Mouse (Mus musculus) heart, embryonic 11.5 days (tissue): Measurements from ENCODE around the gene Ltk. TPM values are rescaled to one million over a fixed set of nuclear protein-coding genes. Genes with fewer than 3 reads are reported as not detected.

ENCODE experiments used
- ATAC-seq: fragments of 200-750 bp; cut with Nextera tagmentation; replicated peaks from 2 replicates; pipeline ENCODE4 v1.8.0; 2017; ENCODE audit warnings: moderate library complexity; ENCODE audit not compliant: insufficient number of reproducible peaks, low FRiP score, low TSS enrichment
- H3K27ac ChIP-seq: fragments of 300-500 bp; sonication (generic); 2 replicates; pipeline ENCODE4 v1.5.1; 2014; ENCODE audit warnings: mild to moderate bottlenecking, low read depth, low read length
- H3K27me3 ChIP-seq: fragments of 300-500 bp; sonication (generic); 2 replicates; pipeline ENCODE4 v1.6.1; 2014; ENCODE audit warnings: mild to moderate bottlenecking, low read length, mixed read lengths; ENCODE audit not compliant: control insufficient read depth, insufficient read depth
- H3K36me3 ChIP-seq: fragments of 300-500 bp; sonication (generic); 2 replicates; pipeline ENCODE4 v1.6.1; 2014; ENCODE audit warnings: mild to moderate bottlenecking, low read length, moderate library complexity, mixed read lengths; ENCODE audit not compliant: control insufficient read depth, insufficient read depth
- H3K4me1 ChIP-seq: fragments of 300-500 bp; sonication (generic); 2 replicates; pipeline ENCODE4 v1.6.1; 2014; ENCODE audit warnings: low read length; ENCODE audit not compliant: control insufficient read depth, insufficient read depth
- H3K4me2 ChIP-seq: fragments of 300-500 bp; sonication (generic); 2 replicates; pipeline ENCODE4 v1.6.1; 2014; ENCODE audit warnings: mild to moderate bottlenecking, moderate library complexity
- H3K4me3 ChIP-seq: fragments of 300-500 bp; sonication (generic); 2 replicates; pipeline ENCODE4 v1.5.1; 2014; ENCODE audit warnings: low read depth, low read length
- H3K9ac ChIP-seq: fragments of 300-500 bp; sonication (generic); 2 replicates; pipeline ENCODE4 v1.6.1; 2014; ENCODE audit warnings: mild to moderate bottlenecking, low read depth, low read length, moderate library complexity
- H3K9me3 ChIP-seq: fragments of 300-500 bp; sonication (generic); replicated peaks from 2 replicates; pipeline ENCODE4 v1.6.1; 2016; ENCODE audit warnings: low read length; ENCODE audit not compliant: control insufficient read depth
- WGBS: fragments of 180-500 bp; shearing (Covaris S2); extraction: QIAGEN DNeasy Blood & Tissue Kit; methylation state at CpG from one replicate; pipeline ENCODE4 v1.1.7; 2014; ENCODE audit not compliant: insufficient replicate concordance; 5-methylcytosine and 5-hydroxymethylcytosine counted together
- polyA plus RNA-seq: library from polyadenylated mRNA; unstranded; fragments of >200 nt; fragmentation: Nextera tagmentation; extraction: Ambion mirVana; gene quantifications from 2 replicates; pipeline ENCODE4 v1.2.1, GENCODE M21; 2014

Ltk gene
- polyA plus RNA-seq, 1 experiment from 2014 or later = not detected

DNA sequence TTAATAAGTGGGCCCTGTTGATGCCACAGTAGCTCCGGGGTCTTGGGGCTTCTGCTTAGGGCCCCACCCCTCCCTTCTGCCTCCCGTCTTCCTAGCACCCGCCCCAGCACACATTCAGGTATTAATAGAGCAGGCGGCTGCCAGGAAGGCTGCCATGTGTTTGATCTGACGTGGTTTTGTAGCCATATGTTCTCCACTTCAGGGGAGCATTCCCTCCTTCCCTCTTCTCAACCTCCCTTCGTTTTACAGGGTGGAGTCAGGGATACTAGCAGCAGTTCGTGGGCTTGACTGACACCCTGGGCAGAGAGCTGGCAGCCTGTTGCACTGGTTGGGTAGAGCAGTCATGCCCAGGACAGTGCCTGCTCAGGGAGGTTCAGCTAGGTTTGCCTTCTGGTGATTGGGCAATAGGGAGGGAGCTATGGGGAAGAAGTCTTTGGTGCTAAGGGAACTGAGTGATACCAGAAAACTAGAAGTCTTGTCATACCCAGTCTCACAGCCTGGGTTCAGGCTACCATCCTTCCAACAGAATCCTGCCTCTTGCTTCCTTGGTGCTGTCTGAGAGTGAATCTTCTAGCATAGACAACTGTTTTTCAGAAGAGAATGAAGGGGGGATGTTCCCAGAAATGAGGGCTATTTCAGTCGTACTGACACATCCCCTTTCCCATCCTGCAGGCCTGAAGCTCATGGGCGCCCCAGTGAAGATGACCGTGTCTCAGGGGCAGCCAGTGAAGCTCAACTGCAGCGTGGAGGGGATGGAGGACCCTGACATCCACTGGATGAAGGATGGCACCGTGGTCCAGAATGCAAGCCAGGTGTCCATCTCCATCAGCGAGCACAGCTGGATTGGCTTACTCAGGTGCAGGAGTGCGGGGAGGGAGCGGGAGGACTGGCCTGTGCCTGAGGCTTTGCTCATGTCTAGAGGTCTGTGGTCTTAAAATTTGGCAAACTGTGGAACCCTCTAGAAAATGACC is 40.9 kb upstream of the Ltk start:
- Histone ChIP-seq H3K4me3 (no peak overlapping the region), H3K4me1 (peaks cover 42% of the 10 kb centered on the region), H3K27ac (no peak overlapping the region), H3K27me3 (peaks cover 20% of the 10 kb centered on the region), H3K36me3 (no peaks in the 10 kb centered on the region), H3K9me3 (no peaks in the 10 kb centered on the region), H3K9ac (no peak overlapping the region), H3K4me2 (peak overlapping the region; percentile 99)
- ATAC-seq = no peak
- WGBS = 55% methylated on average over 15 of the region's 15 CpGs

DNA sequence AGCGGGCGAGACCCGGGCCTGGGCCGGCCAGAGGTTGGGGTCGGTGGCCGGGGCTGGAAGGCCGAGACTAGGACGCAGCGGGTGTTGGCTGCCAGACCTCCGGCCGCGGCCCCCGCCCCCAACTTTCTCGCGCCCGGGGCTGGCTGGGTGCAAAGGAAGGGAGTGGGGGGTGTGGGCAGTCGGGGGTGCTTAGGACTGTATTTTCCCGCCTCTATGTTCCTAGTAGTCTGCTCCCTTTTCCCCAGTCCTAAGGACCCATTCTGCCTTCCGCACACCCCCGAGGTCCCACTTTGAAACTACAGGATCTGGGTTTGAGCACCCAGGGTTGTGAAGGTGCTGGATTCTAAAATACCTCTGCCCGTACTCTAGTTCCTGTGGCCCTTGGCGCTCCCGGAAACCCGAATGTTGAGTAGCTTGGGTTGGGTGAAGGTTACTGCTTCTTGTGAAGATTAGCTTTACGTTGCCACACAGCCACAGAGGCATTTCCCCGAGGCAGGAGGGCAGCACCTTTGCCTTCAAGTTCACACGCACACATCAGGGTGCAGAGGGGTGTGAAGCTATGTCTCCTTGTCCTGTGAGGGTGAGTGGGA is 39.8 kb upstream of the Ltk start:
- peak; percentile 12 for ATAC-seq
- H3K27ac ChIP-seq = no peak overlapping the region
- peak overlapping the region; percentile 79 for H3K9ac ChIP-seq
- no peaks in the 10 kb centered on the region for H3K36me3 ChIP-seq
- under 1% methylated on average over 19 of the region's 27 CpGs for WGBS
- peaks cover 20% of the 10 kb centered on the region for H3K27me3 ChIP-seq
- peak overlapping the region; percentile 99 for H3K4me2 ChIP-seq
- no peaks in the 10 kb centered on the region for H3K9me3 ChIP-seq
- peaks cover 37% of the 10 kb centered on the region for H3K4me1 ChIP-seq
- peak overlapping the region; percentile 73 for H3K4me3 ChIP-seq

DNA sequence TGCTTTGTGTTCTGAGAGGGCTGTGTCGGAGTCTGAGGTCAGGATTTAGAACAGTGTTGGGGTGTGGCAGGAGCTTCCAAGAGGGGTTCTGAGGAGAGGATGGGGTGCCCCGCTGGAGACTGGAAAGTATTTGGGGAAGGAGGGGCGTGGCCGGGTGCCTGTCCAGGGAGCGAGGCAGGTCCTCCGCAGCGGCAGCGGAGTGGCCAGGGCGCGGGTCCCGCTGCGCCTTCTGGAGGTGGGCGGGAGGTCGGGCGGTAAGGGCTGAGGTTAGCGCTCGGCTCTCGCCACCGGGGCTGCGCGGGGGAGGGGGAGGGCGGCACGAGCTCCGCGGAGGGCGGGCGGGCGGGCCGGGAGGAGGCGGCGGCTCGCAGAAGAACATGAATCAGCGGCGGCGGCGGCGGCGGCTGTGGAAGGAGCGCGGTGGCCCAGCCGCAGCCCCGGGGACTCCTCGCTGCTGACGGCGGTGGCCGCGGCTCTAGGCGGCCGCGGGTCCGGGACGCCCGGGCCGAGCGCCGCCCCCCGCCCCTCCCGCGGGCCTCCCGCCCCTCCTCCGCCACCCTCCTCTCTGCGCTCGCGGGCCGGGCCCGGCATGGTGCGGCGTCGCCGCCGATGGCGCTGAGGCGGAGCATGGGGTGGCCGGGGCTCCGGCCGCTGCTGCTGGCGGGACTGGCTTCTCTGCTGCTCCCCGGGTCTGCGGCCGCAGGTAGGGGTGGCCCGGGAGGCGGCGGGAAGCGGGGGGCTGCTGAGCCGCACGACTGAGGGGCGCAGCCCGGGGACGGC is 39.1 kb upstream of the Ltk start:
- Histone ChIP-seq H3K27me3 (peaks cover 20% of the 10 kb centered on the region), H3K27ac (no peak overlapping the region), H3K9me3 (no peaks in the 10 kb centered on the region), H3K4me1 (peaks cover 30% of the 10 kb centered on the region), H3K4me2 (peak overlapping the region; percentile 99), H3K4me3 (peak overlapping the region; percentile 73), H3K36me3 (no peaks in the 10 kb centered on the region), H3K9ac (peak overlapping the region; percentile 79)
- under 1% methylated on average over 51 of the region's 89 CpGs for WGBS
- ATAC-seq = peak; percentile 56

DNA sequence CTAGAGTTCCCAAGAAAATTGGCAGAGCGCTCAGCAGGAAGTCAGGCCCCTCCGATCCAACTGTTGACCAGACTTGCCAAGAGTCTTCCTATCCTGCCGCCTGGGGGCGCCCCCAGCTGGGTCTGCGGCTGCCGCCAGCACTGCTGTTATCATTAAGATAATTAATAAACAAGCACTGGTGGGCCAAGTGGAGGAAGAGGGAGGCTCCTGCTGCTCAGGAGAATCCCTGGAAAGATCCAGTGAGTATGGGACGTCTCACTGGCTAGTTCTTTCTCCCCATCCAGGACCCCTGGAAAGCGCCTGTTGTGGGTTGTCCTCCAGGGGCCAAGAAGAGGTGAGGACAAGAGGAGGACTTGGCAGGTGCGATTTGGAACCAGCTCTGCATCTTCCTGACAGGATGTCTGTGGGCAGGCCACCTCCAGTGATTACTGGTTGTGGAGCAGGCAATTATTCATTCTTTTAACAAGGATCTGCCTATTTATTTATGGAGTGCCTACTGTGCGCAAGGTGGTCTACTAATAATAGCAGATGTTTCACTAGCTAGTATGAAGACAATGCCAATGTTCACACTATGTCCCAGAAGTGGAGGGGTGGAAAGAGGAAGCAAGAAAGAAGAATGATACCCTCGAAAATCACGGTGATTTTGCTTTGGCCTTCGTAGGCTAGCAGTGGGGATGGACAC is 38.2 kb upstream of the Ltk start:
- no peaks in the 10 kb centered on the region for H3K36me3 ChIP-seq
- 0 out of 2 replicates have a peak overlapping the region, but pooled peaks have one; percentile 8 for H3K4me3 ChIP-seq
- WGBS = 10% methylated on average over 13 of the region's 13 CpGs
- H3K27ac ChIP-seq = peak overlapping the region; percentile 3; the same call in 1 of the 2 replicates
- peaks cover 20% of the 10 kb centered on the region for H3K27me3 ChIP-seq
- H3K9me3 ChIP-seq = no peaks in the 10 kb centered on the region
- H3K4me2 ChIP-seq = peak overlapping the region; percentile 99
- no peak for ATAC-seq
- no peak overlapping the region for H3K9ac ChIP-seq
- peaks cover 24% of the 10 kb centered on the region for H3K4me1 ChIP-seq

DNA sequence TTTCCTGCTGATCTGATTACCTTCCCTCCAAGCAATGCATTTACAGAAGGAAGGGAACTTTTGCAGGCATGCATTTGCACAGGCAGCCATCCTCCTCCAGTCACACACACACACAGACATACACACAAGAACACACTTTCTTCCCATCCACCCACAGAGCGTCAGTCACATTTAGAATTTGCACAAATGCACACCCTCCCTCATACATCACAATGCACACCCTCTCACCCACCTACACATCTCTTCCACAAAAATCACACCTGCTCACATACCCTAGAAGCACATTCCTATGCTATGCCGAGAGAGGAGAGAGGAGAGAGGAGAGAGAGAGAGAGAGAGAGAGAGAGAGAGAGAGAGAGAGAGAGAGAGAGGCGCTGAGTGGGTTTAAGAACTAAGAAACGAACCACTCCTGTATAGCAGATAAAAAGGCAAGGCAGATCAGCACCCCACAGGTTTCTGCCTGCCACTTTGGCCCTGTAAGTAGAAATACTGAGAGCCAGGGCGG is 37.1 kb upstream of the Ltk start, which contains the start of gene Tyro3:
Gene Tyro3 (plus strand): TSS at position 455 of the 505 bp plus-strand sequence.
- H3K27ac ChIP-seq = peak within 1 kb of the TSS; percentile 3; the same call in 1 of the 2 replicates
- H3K36me3 ChIP-seq = no peaks in the 10 kb centered on the region
- no peak for ATAC-seq
- H3K27me3 ChIP-seq = peaks cover 20% of the 10 kb centered on the region
- H3K4me2 ChIP-seq = peak within 1 kb of the TSS; percentile 19; the same call in 1 of the 2 replicates
- 0 out of 2 replicates have a peak within 1 kb of the TSS, but pooled peaks have one; percentile 8 for H3K4me3 ChIP-seq
- 56% methylated on average over 5 of the region's 5 CpGs for WGBS
- peaks cover 16% of the 10 kb centered on the region for H3K4me1 ChIP-seq
- no peak within 1 kb of the TSS for H3K9ac ChIP-seq
- H3K9me3 ChIP-seq = no peaks in the 10 kb centered on the region

DNA sequence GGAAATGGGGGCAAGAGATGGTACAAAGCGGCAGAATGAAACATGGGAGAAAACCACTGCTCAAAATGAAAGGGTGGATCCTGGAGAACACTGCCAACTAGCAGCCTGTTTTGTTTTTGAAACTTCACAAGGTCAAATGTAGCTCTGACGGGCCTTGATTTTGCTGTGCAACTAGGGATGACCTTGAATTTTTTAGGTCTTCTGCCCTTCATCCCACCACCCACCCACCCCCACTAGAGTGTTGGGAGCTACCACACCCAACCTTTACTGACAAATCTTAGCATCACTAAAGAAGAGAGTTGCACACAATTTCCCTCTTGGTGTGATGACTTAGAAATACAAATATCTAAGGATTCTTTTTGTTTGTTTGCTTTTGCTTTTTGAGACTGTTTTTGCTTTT is 29.8 kb upstream of the Ltk start:
- H3K36me3 ChIP-seq = no peaks in the 10 kb centered on the region
- H3K27me3 ChIP-seq = no peaks in the 10 kb centered on the region

DNA sequence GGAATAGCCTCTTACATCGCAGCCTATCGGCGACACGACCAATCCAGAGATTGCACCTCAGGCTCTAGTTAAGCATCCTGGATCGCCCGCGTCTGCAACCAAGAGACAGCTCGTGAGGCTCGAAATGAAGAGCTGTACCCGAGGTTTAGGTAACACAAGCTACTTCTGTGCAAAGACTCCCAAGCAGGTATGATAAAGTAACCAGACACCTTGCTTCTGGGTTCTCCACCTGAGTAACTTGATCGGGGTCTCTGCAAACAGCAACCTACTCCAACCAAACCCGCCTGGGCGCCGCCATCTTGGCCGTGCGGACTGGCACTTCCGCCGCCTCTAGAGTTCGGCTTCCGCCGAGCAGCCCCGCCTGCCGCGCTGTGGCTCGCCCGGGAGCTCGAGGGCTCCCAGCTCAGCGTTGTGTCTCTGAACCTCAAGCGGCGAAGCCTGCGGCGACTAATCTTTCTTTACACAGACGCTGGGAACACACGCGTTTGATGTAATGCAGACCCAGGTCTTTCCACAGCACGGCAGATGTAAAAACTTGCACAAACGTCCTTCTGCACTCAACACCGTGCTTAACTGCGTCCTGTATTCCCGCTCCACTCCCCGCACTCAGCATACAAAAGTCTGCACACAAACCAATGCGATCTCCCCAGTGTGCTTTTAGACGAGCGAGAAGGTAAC is 27.1 kb upstream of the Ltk start, which contains the start of gene Rpap1:
Gene Rpap1 (minus strand): TSS at position 332 of the 678 bp plus-strand sequence.
- H3K9me3 ChIP-seq = no peaks in the 10 kb centered on the region
- H3K27me3 ChIP-seq = no peaks in the 10 kb centered on the region
- H3K4me1 ChIP-seq = 0 out of 2 replicates have a peak, but pooled peaks cover 4% of the 10 kb centered on the region
- peak within 1 kb of the TSS; percentile 77 for H3K27ac ChIP-seq
- ATAC-seq = peak; percentile 86
- WGBS = under 1% methylated on average over 44 of the region's 44 CpGs
- peaks cover 4% of the 10 kb centered on the region; the same call in 1 of the 2 replicates for H3K36me3 ChIP-seq
- peak within 1 kb of the TSS; percentile 73 for H3K9ac ChIP-seq
- H3K4me2 ChIP-seq = peak within 1 kb of the TSS; percentile 80
- peak within 1 kb of the TSS; percentile 62 for H3K4me3 ChIP-seq

More for the DNA sequence above, 29.8 kb upstream of the Ltk start:
- Histone ChIP-seq H3K27ac (no peak overlapping the region), H3K4me2 (no peak overlapping the region), H3K4me3 (no peak overlapping the region), H3K4me1 (0 out of 2 replicates have a peak, but pooled peaks cover 4% of the 10 kb centered on the region), H3K9ac (no peak overlapping the region), H3K9me3 (no peaks in the 10 kb centered on the region)
- WGBS = 73% methylated on average over 2 of the region's 2 CpGs
- no peak for ATAC-seq
